ENCODE assay signal across 8 mouse cellular contexts in the genomic region with DNA sequence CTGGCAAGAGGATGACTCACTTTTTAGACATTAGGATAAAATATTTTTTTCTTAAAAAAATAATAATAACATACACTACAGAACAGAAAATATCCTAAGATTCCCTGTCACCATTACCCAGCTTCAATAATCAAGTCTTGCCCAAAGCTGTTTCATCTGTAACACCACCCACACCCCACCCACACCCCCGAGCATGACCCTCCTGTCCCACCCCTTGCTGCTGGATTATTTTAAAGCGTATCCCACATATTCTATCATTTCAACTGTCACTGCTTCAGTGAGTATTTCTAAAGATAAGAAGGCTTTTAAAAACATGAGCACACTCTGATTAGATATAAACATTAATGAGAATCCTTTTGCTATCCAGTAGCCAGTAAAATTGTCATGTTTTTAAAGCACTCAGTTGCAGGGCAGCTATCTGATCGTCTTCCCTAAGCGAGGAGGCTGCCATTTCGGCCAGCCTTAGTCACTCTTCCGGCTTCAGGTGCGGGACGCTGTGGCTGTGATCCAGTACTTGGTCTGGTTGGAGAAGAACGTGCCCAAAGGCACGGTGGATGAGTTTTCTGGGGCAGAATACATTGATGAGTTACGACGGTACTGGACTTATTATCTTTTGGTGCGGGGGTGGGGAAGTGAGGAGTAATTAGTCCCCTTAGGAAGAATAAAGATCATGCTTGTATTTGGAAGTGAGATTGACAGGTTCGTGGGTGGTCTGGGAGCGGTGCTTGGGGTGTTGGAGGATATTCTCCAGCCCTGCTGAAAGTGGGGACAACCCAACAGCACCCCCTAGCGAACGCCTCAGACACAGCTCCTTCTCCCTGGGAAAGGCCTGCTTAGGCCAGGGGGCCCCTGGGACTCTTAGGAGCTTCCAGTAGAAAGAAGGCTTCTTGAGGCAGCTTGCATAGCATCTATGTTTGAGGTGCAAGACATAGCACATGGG. TPM values are rescaled to one million over a fixed set of nuclear protein-coding genes. Genes with fewer than 3 reads are reported as not detected.
DNase-seq lines count a peak whose midpoint lies in the region; ATAC-seq and TF ChIP-seq lines count a peak whose summit lies in the region.

No protein-coding gene starts in this region.

- peak; percentile 72 for TF ChIP-seq CTCF in bone marrow, adult 2 months (IDR thresholded peaks at IDR 0.05; ENCODE audit: control insufficient read depth, insufficient read depth, low read length)
- peak; percentile 66; the same call in 1 of the 2 replicates for TF ChIP-seq CTCF in thymus, adult 2 months (IDR thresholded peaks at IDR 0.05; ENCODE audit: borderline replicate concordance, control insufficient read depth, extremely low read depth, insufficient read depth, low read length, poor library complexity)

- peak; percentile 81 for ATAC-seq in erythroblast, adult 5-6 weeks (replicated peaks; ENCODE audit: low FRiP score, poor library complexity, severe bottlenecking)
- no peak for ATAC-seq in heart, embryonic 13.5 days (ENCODE audit: extremely low read depth, insufficient number of reproducible peaks, low FRiP score, low TSS enrichment)
- ATAC-seq in kidney, embryonic 15.5 days (replicated peaks; ENCODE audit: low FRiP score): no peak
- ATAC-seq in liver, embryonic 13.5 days (ENCODE audit: low read depth): peak; percentile 73
- ATAC-seq in neural tube, embryonic 14.5 days (ENCODE audit: low read depth): no peak

- 26% methylated on average over 17 of the region's 17 CpGs for WGBS in bone marrow, adult 2 months
- 14% methylated on average over 17 of the region's 17 CpGs for WGBS in heart, embryonic 13.5 days
- WGBS in kidney, embryonic 15.5 days: 31% methylated on average over 17 of the region's 17 CpGs
- 20% methylated on average over 17 of the region's 17 CpGs for WGBS in liver, embryonic 13.5 days (ENCODE audit: insufficient replicate concordance)
- WGBS in neural tube, embryonic 14.5 days: 33% methylated on average over 17 of the region's 17 CpGs
- WGBS in thymus, adult 2 months: 32% methylated on average over 17 of the region's 17 CpGs

- H3K9me3 ChIP-seq in heart, embryonic 13.5 days: no peaks in the 10 kb centered on the region
- no peaks in the 10 kb centered on the region for H3K9me3 ChIP-seq in kidney, embryonic 15.5 days (replicated peaks)
- no peaks in the 10 kb centered on the region for H3K9me3 ChIP-seq in liver, embryonic 13.5 days (replicated peaks)
- no peaks in the 10 kb centered on the region for H3K9me3 ChIP-seq in neural tube, embryonic 14.5 days (ENCODE audit: control insufficient read depth, low read length)

- H3K27ac ChIP-seq in bone marrow, adult 2 months (ENCODE audit: control insufficient read depth, insufficient read depth, low read depth, low read length, poor library complexity): no peak overlapping the region
- H3K27ac ChIP-seq in heart, embryonic 13.5 days (replicated peaks): no peak overlapping the region
- H3K27ac ChIP-seq in kidney, embryonic 15.5 days: no peak overlapping the region
- H3K27ac ChIP-seq in liver, embryonic 13.5 days: no peak overlapping the region
- no peak overlapping the region for H3K27ac ChIP-seq in neural tube, embryonic 14.5 days (ENCODE audit: low read depth, low read length)
- no peak overlapping the region for H3K27ac ChIP-seq in thymus, adult 2 months (ENCODE audit: control insufficient read depth, insufficient read depth, low read length)

- peak; percentile 48 to 67 for DNase-seq in CD8-positive naive resting alpha-beta T cell, adult 2 months (ENCODE audit: low read depth in 2 of 2, low spot score in 2 of 2)
- peak; percentile 33 for DNase-seq in liver, embryonic 13.5 days
- peak; percentile 71 for DNase-seq in thymus, adult 2 months

- peaks cover 31% of the 10 kb centered on the region for H3K27me3 ChIP-seq in heart, embryonic 13.5 days (replicated peaks)
- peaks cover 5% of the 10 kb centered on the region; the same call in 1 of the 2 replicates for H3K27me3 ChIP-seq in kidney, embryonic 15.5 days
- H3K27me3 ChIP-seq in liver, embryonic 13.5 days: no peaks in the 10 kb centered on the region
- no peaks in the 10 kb centered on the region for H3K27me3 ChIP-seq in neural tube, embryonic 14.5 days (ENCODE audit: control insufficient read depth, insufficient read depth, low read length)
- H3K27me3 ChIP-seq in thymus, adult 2 months (ENCODE audit: control insufficient read depth, insufficient read depth, low read length): no peaks in the 10 kb centered on the region

- H3K4me2 ChIP-seq in heart, embryonic 13.5 days: peak overlapping the region; percentile 61
- H3K4me2 ChIP-seq in kidney, embryonic 15.5 days: peak overlapping the region; percentile 47
- peak overlapping the region; percentile 55 for H3K4me2 ChIP-seq in liver, embryonic 13.5 days
- peak overlapping the region; percentile 14; the same call in 1 of the 2 replicates for H3K4me2 ChIP-seq in neural tube, embryonic 14.5 days (ENCODE audit: low read depth, low read length)

- TF ChIP-seq POLR2A in bone marrow, adult 2 months (IDR thresholded peaks at IDR 0.05; ENCODE audit: borderline replicate concordance, control insufficient read depth, low read depth, low read length): no peak
- TF ChIP-seq POLR2A in thymus, adult 2 months (IDR thresholded peaks at IDR 0.05; ENCODE audit: control insufficient read depth, extremely low read depth, insufficient read depth, low read length, poor library complexity): no peak

- no peak overlapping the region for H3K9ac ChIP-seq in heart, embryonic 13.5 days
- H3K9ac ChIP-seq in kidney, embryonic 15.5 days: no peak overlapping the region
- H3K9ac ChIP-seq in liver, embryonic 13.5 days: peak overlapping the region; percentile 22; the same call in 1 of the 2 replicates
- no peak overlapping the region for H3K9ac ChIP-seq in neural tube, embryonic 14.5 days (replicated peaks; ENCODE audit: low read depth, low read length)

- H3K4me3 ChIP-seq in bone marrow, adult 2 months (replicated peaks; ENCODE audit: control insufficient read depth, low read depth, low read length): no peak overlapping the region
- peak overlapping the region; percentile 21 for H3K4me3 ChIP-seq in heart, embryonic 13.5 days
- no peak overlapping the region for H3K4me3 ChIP-seq in kidney, embryonic 15.5 days (replicated peaks)
- 0 out of 2 replicates have a peak overlapping the region, but pooled peaks have one; percentile 6 for H3K4me3 ChIP-seq in liver, embryonic 13.5 days (replicated peaks)
- H3K4me3 ChIP-seq in neural tube, embryonic 14.5 days (ENCODE audit: low read depth, low read length): no peak overlapping the region
- H3K4me3 ChIP-seq in thymus, adult 2 months (ENCODE audit: control insufficient read depth, insufficient read depth, low read length): no peak overlapping the region

- H3K4me1 ChIP-seq in bone marrow, adult 2 months (ENCODE audit: control insufficient read depth, insufficient read depth, low read length): peaks cover 1% of the 10 kb centered on the region; the same call in 1 of the 2 replicates
- no peaks in the 10 kb centered on the region for H3K4me1 ChIP-seq in heart, embryonic 13.5 days
- H3K4me1 ChIP-seq in kidney, embryonic 15.5 days: 0 out of 2 replicates have a peak, but pooled peaks cover 3% of the 10 kb centered on the region
- peaks cover 5% of the 10 kb centered on the region for H3K4me1 ChIP-seq in liver, embryonic 13.5 days (replicated peaks)
- no peaks in the 10 kb centered on the region for H3K4me1 ChIP-seq in neural tube, embryonic 14.5 days (ENCODE audit: control insufficient read depth, insufficient read depth, low read length)
- H3K4me1 ChIP-seq in thymus, adult 2 months (replicated peaks; ENCODE audit: control insufficient read depth, insufficient read depth, low read length): peaks cover 29% of the 10 kb centered on the region

- H3K36me3 ChIP-seq in heart, embryonic 13.5 days: no peaks in the 10 kb centered on the region
- no peaks in the 10 kb centered on the region for H3K36me3 ChIP-seq in kidney, embryonic 15.5 days
- no peaks in the 10 kb centered on the region for H3K36me3 ChIP-seq in liver, embryonic 13.5 days
- no peaks in the 10 kb centered on the region for H3K36me3 ChIP-seq in neural tube, embryonic 14.5 days (ENCODE audit: control insufficient read depth, insufficient read depth, low read length)
- no peaks in the 10 kb centered on the region for H3K36me3 ChIP-seq in thymus, adult 2 months (ENCODE audit: control insufficient read depth, insufficient read depth, low read length)

RNA-seq across cellular contexts. Expression of a gene that starts 15.9 kb away (rescaled TPM):
- not detected in 2 replicates for polyA plus RNA-seq in bone marrow, adult 2 months (2011; ENCODE audit: insufficient read depth, insufficient read length, low replicate concordance, missing spikeins)
- not detected in 2 replicates for total RNA-seq in erythroblast, adult 5-6 weeks (2015; ENCODE audit: low replicate concordance)
- 0.56 TPM in 1 of 2 replicates, not detected in the other for total RNA-seq in erythroblast, adult 5-6 weeks (2017; ENCODE audit: low replicate concordance)
- polyA plus RNA-seq in heart, embryonic 13.5 days (2015; fragmentation: Nextera tagmentation; extraction: Ambion mirVana): 0.29 and 0.47 TPM in 2 replicates
- 5.2 and 5.6 TPM in 2 replicates for polyA plus RNA-seq in kidney, embryonic 15.5 days (2015; fragmentation: Nextera tagmentation; extraction: Ambion mirVana)
- 0.10 TPM in 1 of 2 replicates, not detected in the other for polyA plus RNA-seq in liver, embryonic 13.5 days (2015; fragmentation: Nextera tagmentation; extraction: Ambion mirVana)
- 0.25 and 0.28 TPM in 2 replicates for polyA plus RNA-seq in neural tube, embryonic 14.5 days (2014; fragmentation: Nextera tagmentation; extraction: Ambion mirVana)
- 0.89 and 1.1 TPM in 2 replicates for polyA plus RNA-seq in thymus, adult 2 months (2012; rRNA removed)

RNA-seq across cellular contexts. Expression of a gene that starts 21.8 kb away (rescaled TPM):
- 19.3 and 33.7 TPM in 2 replicates for polyA plus RNA-seq in bone marrow, adult 2 months (2011; ENCODE audit: insufficient read depth, insufficient read length, low replicate concordance, missing spikeins)
- 17.1 and 25.9 TPM in 2 replicates for total RNA-seq in erythroblast, adult 5-6 weeks (2015; ENCODE audit: low replicate concordance)
- total RNA-seq in erythroblast, adult 5-6 weeks (2017; ENCODE audit: low replicate concordance): 17.3 and 25.7 TPM in 2 replicates
- 1.6 and 2.0 TPM in 2 replicates for polyA plus RNA-seq in heart, embryonic 13.5 days (2015; fragmentation: Nextera tagmentation; extraction: Ambion mirVana)
- 1.5 and 2.1 TPM in 2 replicates for polyA plus RNA-seq in kidney, embryonic 15.5 days (2015; fragmentation: Nextera tagmentation; extraction: Ambion mirVana)
- 6.6 and 6.7 TPM in 2 replicates for polyA plus RNA-seq in liver, embryonic 13.5 days (2015; fragmentation: Nextera tagmentation; extraction: Ambion mirVana)
- 0.66 and 1.4 TPM in 2 replicates for polyA plus RNA-seq in neural tube, embryonic 14.5 days (2014; fragmentation: Nextera tagmentation; extraction: Ambion mirVana)
- polyA plus RNA-seq in thymus, adult 2 months (2012; rRNA removed): 311 and 314 TPM in 2 replicates

Comparison
In these comparisons a context has a peak if more than half of its experiments do, and no peak if none do; other contexts are left out.
1. H3K4me3 ChIP-seq: peak in heart, embryonic 13.5 days (single experiment) and liver, embryonic 13.5 days (single experiment); none in bone marrow, adult 2 months (single experiment), kidney, embryonic 15.5 days (single experiment), neural tube, embryonic 14.5 days (single experiment) and thymus, adult 2 months (single experiment).
2. ATAC-seq: peak in erythroblast, adult 5-6 weeks (single experiment) and liver, embryonic 13.5 days (single experiment); none in heart, embryonic 13.5 days (single experiment), kidney, embryonic 15.5 days (single experiment) and neural tube, embryonic 14.5 days (single experiment).
3. Peak in every context shown above with its lines, with median percentiles within 50 percentile points of each other: DNase-seq and H3K4me2 ChIP-seq.